In the genomic region with DNA sequence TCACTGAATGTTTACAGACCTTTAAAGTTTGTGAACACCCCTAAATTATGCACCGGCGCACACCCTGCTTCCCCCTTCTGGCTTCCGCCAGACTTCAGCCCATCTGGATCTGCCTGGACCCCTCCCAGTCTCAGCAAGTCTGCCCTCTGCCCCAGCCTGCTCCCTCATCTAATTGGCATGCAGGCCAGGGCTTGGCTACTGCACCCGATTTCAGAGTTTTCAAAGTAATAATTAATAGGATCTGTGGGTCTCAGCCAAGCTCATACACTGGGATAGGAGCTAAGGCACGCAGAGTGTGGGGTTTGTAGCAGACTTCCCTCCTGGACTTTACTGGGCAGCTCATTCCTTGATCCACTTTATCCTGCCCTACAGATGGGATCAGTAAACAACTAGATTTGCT, we compare ENCODE assay signal across 9 mouse cellular contexts. TPM values are rescaled to one million over a fixed set of nuclear protein-coding genes. Genes with fewer than 3 reads are reported as not detected.
A peak's percentile ranks its signal among the peaks of the same experiment; 100 is the strongest.
DNase-seq lines count a peak whose midpoint lies in the region; ATAC-seq and TF ChIP-seq lines count a peak whose summit lies in the region.
"Had no signal": no experiment of that assay in that cellular context is flagged by ENCODE, and none has a peak within 500 bp of the region (broad histone marks: within the 10 kb centered on the region; RNA-seq: fewer than 3 reads in every experiment).

No protein-coding gene starts in this region.

- H3K4me3 ChIP-seq in left cerebral cortex, adult 2 months, result no peak overlapping the region

- POLR2A ChIA-PET in Patski (lab: Charles Lee), result interaction anchor here (0.8 to 1.6 kb wide), 4 partner anchors 58 to 75 kb away, joined by 3 to 5 read pairs (median 3); no protein-coding TSS in a partner anchor

- peak; percentile 84 for ATAC-seq in Patski
- ATAC-seq in erythroblast, adult 5-6 weeks (replicated peaks; ENCODE audit: low FRiP score, poor library complexity, severe bottlenecking), result no peak

- DNase-seq in left cerebral cortex, adult 2 months (ENCODE audit: extremely low spot score in 1 of 2, low spot score in 2 of 2), result no peak
- no peak for DNase-seq in left cerebral cortex, postnatal 10 days (ENCODE audit: extremely low spot score in 1 of 2, low spot score in 2 of 2)
- DNase-seq in Patski (ENCODE audit: low read depth, low spot score), result peak; percentile 92
- peak; percentile 91 for DNase-seq in kidney, adult 11 months
- peak; percentile 54 to 74 for DNase-seq in kidney, postnatal 4 days
- DNase-seq in gastrocnemius, postnatal 14 days, result no peak
- no peak for DNase-seq in thymus, postnatal 0 days (ENCODE audit: low spot score)

- TF ChIP-seq CTCF in left cerebral cortex, adult 2 months (IDR thresholded peaks at IDR 0.05), result no peak
- no peak for TF ChIP-seq CTCF in Patski (IDR thresholded peaks at IDR 0.05)

- CTCF ChIA-PET in Patski (lab: Charles Lee), result interaction anchor here (0.7 to 4.7 kb wide), 18 partner anchors 8 to 145 kb away, joined by 3 to 47 read pairs (median 6); a partner anchor contains a TSS

- in situ Hi-C loops in Patski (cut with MboI; ENCODE audit: low pct_unique_long_range_greater_than_20kb), result no loop called here

- H3K27me3 ChIP-seq in Patski, result no peaks in the 10 kb centered on the region

- intact Hi-C loops in left cerebral cortex, adult 2 months (cut with DNase I), result loop anchor here (2.0 to 5.0 kb wide), 4 partner anchors 63 to 167 kb away; a partner anchor contains a TSS
- intact Hi-C loops in left cerebral cortex, postnatal 10 days (cut with DNase I), result loop anchor here (2.0 kb wide), 1 partner anchor 63 kb away; no protein-coding TSS in a partner anchor
- intact Hi-C loops in gastrocnemius, postnatal 14 days (cut with DNase I; ENCODE audit: low total_unique reads), result loop anchor here (2.0 to 5.0 kb wide), 2 partner anchors 63 to 167 kb away; no protein-coding TSS in a partner anchor

- peak overlapping the region; percentile 58; the same call in 1 of the 2 replicates for H3K27ac ChIP-seq in left cerebral cortex, adult 2 months
- H3K27ac ChIP-seq: hindbrain, postnatal 0 days had no signal

RNA-seq across cellular contexts. Expression of a gene that starts 11.4 kb away (rescaled TPM):
- 1 to 10 TPM; 1.6 to 2.4 TPM for total RNA-seq in left cerebral cortex, adult 2 months (2021)
- 1 to 10 TPM; 1.6 to 2.1 TPM for total RNA-seq in left cerebral cortex, postnatal 10 days (2021)
- 0.64 TPM for polyA plus RNA-seq in Patski (2021)
- total RNA-seq in gastrocnemius, postnatal 14 days (2021), result 1 to 10 TPM in 1 of 2 experiments, under 1 TPM in 1; 0.93 to 1.5 TPM
- polyA plus RNA-seq in thymus, postnatal 0 days (2015; fragmentation: Nextera tagmentation; extraction: Ambion mirVana), result 2.6 and 2.8 TPM in 2 replicates
- 4.2 TPM in 1 of 2 replicates, not detected in the other for total RNA-seq in erythroblast, adult 5-6 weeks (2015; ENCODE audit: low replicate concordance)
- total RNA-seq in erythroblast, adult 5-6 weeks (2017; ENCODE audit: low replicate concordance), result 3.2 and 8.6 TPM in 2 replicates

Comparison
In these comparisons a context has a peak if more than half of its experiments do, and no peak if none do; other contexts are left out.
1. DNase-seq: peak in Patski (single experiment), kidney, adult 11 months (single experiment) and kidney, postnatal 4 days (2 of 2); none in left cerebral cortex, adult 2 months (0 of 2), left cerebral cortex, postnatal 10 days (0 of 2), gastrocnemius, postnatal 14 days (single experiment) and thymus, postnatal 0 days (single experiment).